Mouse (Mus musculus): ENCODE data around the gene Gcgr.

GRCm38 (mm10) chr11:120499894-120500293 is 30.6 kb upstream of the Gcgr start:
- TF ChIP-seq CTCF (IDR thresholded peaks at IDR 0.05; ENCODE audit: control insufficient read depth, insufficient read depth, insufficient read length) = no peak
- TF ChIP-seq USF1 (IDR thresholded peaks at IDR 0.05; ENCODE audit: low read depth) = no peak
- no peak for TF ChIP-seq MAX (IDR thresholded peaks at IDR 0.05)
